Mouse (Mus musculus): ENCODE data around the gene Tff2.

The Tff2 gene

DNA sequence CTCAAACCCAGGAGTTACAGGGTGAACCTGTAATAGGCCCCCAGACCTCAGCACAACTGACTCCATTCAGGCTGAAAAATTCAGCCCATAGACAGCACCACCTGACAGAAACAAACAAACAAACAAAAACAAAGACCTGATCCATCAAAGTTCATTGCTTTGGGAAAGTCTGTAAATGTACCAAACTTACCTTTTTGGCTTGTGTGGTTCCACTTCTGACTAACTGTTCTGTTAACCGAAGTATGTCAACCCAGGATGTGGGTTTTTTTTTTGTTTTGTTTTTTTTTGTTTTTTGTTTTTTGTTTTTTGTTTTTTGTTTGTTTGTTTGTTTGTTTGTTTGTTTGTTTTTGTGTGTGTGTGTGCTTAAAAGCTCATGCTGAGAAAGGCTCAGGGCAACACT, 7.3 kb downstream of the Tff2 start:
- no peak for DNase-seq (ENCODE audit: low read depth, low spot score)

GRCm38 (mm10) chr17:31136291-31136690, 7.8 kb downstream of the Tff2 start:
- no peak for DNase-seq (ENCODE audit: low read depth, low spot score)

DNA sequence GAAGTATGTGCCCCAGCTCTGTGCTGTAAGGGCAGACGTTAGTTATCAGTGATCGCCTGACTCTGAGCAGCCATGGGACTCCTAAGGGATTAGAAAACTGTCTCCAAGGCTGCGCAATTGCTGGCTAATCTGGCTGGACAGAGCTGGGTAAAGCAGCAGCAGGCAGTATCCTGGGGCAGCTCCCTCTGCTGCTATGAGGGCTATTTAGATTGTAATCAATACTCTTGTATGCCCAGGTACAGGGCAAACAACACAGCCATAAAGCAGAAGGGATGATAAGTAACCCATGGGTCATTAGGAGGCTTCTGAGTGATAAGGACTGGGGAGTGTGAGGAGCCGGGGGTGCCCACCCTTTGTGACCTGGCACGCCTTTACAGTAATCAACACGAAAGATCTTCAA, 9.2 kb downstream of the Tff2 start:
- no peak for DNase-seq (ENCODE audit: low read depth, low spot score)

- peak; percentile 89 for DNase-seq (ENCODE audit: low read depth, low spot score)
These were observed 10.3 kb downstream of the Tff2 start for GRCm38 (mm10) chr17:31133776-31134175.

DNA sequence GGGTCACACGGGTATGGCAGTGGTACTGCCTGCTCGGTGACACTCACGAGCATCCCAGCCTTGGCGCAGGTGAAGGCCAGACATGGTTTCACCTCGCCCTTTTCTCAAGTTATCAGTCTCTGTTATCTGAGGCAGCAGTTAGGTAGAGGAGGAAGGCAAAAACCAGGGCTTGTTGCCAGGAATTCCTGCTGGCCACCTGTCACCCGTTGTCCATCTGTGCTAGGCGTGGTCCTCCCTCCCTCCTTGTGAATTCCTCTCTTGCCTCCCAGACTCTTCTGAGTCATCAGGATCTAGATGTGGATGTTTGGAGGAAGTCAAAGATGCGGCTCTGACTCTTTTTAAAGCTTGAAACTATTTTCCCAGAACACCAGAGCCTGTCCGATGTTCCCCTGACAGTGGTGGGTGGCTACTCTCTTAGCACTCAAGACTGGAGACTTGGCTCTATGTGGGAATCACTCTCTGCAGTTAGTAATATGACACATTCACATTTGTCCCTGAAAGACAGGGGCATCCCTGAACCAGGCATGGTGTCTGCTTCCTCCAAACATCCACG, 12.7 kb downstream of the Tff2 start:
- DNase-seq (ENCODE audit: low read depth, low spot score): no peak

DNA sequence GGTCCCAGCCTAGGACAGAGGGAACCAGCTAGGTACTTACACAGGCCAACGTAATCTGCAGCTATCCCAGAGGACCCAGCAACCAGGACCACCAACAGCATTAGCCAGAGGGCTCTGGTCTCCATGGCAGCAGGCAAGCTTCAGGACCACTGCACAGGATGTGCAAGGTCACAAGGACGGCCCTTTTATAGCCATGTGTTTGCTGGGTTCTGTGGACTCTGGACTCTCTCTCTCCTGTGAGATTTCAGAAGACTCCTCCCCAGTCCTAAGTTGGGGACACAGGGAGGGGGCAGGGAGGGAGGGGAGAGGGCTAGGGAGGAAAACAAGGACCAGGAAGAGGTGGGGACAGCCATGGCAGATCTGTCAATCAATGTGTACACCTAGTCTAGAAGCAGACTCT, 14.6 kb downstream of the Tff2 start, which contains the start of gene Tff3:
TSS of gene Tff3 (minus strand) at position 195 of the 400 bp plus-strand sequence.
- no peak for DNase-seq (ENCODE audit: low read depth, low spot score)

DNA sequence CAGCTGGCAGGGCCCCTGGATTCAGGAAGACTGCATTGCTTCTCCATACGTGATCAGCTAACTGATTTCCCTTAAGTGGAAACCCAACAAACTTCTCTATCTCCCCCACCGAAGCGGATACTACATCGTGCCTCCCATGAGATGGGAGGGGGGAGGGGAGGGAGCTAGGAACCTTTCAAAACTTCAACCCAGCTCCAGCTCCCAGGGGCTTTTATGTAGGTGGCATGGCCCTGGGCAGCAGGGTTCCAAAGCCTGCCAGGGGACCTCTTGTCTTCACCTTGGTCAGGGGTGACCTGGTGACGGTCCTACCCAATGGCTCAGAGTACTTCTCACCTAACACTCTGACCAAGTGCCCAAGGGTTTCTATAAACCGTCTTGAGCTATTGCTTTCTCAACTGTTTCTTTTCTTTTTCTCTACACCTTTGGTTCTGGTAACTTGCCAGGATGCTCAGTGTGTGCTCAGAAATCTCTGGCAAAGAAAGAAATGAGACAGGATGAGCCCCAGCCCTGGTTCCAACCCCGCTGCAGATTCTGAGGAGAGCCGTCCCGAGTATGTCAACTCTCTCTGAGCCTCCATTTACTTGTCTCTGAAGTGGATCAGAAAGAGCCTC, 15.3 kb downstream of the Tff2 start:
- no peak for DNase-seq (ENCODE audit: low read depth, low spot score)

- DNase-seq (ENCODE audit: low read depth, low spot score): no peak
These were observed 18.4 kb downstream of the Tff2 start for GRCm38 (mm10) chr17:31125548-31126266.

GRCm38 (mm10) chr17:31121975-31122374, 22.1 kb downstream of the Tff2 start:
- DNase-seq (ENCODE audit: low read depth, low spot score): peak; percentile 72

DNA sequence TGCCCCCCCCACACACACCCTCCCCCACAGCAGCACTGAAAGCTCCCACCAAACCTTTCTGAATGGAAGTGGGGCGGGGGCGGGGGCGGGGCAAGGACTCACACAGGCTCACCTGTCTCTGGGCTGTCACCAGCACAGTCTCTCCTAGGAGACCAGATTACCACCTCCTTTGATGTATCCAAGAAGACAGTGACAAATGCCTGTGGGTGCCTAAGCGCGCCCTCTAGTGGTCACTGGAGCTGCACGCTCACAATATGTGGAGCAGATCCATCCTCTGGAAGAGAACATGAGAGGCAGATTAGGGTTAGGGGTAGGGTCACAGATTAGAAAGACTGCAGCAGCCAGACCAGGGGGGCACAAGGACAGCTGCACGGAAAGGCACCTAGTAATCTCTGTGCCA, 24.7 kb downstream of the Tff2 start:
- DNase-seq (ENCODE audit: low read depth, low spot score): peak; percentile 77

- DNase-seq (ENCODE audit: low read depth, low spot score): no peak
These were observed 26.1 kb downstream of the Tff2 start for GRCm38 (mm10) chr17:31117946-31118345.

- DNase-seq (ENCODE audit: low read depth, low spot score): no peak
These were observed 28.0 kb downstream of the Tff2 start for GRCm38 (mm10) chr17:31116063-31116462.

- peak; percentile 75 for DNase-seq (ENCODE audit: low read depth, low spot score)
These were observed 30.8 kb downstream of the Tff2 start for GRCm38 (mm10) chr17:31113191-31113856.

DNA sequence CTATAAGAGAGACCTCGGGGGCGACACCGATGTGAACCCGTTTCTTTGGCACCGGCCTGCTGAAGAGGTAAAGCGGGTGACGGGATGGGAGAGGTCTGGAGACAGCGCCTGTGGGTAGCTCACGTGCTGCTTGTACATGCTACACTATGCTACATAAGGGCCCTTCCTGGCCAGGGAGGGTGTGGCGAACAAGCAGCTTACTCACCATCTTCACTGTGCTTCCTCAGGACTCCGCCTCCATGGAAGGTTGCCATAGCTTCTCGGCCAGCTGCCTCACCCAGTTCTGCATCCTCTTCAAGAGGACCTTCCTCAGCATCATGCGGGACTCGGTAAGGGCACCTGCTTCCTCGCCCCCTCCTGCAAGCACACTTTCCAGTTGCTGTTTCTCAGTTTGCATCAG, 35.7 kb downstream of the Tff2 start:
- DNase-seq (ENCODE audit: low read depth, low spot score): peak; percentile 20

- no peak for DNase-seq (ENCODE audit: low read depth, low spot score)
These were observed 40.3 kb downstream of the Tff2 start for GRCm38 (mm10) chr17:31103823-31104222.

GRCm38 (mm10) chr17:31103007-31103570, 41.0 kb downstream of the Tff2 start:
- DNase-seq (ENCODE audit: low read depth, low spot score): no peak

DNA sequence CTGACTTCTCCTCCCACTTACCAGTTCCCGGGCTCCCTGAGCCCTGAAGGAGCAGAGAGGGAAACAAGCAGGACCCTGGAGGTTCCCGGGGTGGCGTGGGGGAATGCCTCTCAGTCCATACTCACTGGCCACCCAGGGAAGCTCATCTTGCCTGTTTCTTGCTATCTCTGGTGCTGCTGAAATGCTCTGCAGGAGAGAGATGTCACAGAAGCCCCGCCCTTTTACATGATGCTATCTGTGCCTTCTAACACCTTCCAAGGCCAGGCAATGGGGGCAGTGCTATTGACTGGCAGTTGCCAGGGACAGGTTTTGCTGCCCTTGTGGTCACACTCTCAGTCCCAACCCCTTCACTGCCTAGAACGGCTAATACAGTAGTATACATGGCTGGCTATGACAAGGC, 45.3 kb downstream of the Tff2 start:
- DNase-seq (ENCODE audit: low read depth, low spot score): no peak

DNA sequence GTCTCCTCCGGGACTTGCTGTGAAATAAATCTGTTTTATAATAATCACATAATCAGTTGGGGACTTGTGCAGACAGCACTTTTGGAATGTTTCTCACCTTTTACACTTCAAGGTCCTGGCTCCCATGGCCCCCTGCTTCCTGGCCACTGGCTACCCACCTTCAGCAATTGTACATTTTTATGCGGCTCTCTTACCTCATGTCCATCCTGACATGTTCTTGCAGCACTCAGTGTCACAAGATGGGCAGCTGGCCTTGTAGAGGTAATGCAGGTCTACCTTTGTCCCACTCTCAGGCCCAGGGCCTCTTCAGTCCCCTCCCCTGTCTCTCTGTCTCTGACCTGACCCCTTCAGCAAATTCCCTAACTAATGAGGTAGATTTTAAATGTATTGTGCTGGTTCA, 47.2 kb downstream of the Tff2 start:
- DNase-seq (ENCODE audit: low read depth, low spot score): no peak

GRCm38 (mm10) chr17:31095570-31095969, 48.5 kb downstream of the Tff2 start:
- no peak for DNase-seq (ENCODE audit: low read depth, low spot score)

GRCm38 (mm10) chr17:31094781-31095180, 49.3 kb downstream of the Tff2 start:
- peak; percentile 55 for DNase-seq (ENCODE audit: low read depth, low spot score)
